Mouse (Mus musculus): ENCODE results near the gene Tdg.
A peak's percentile ranks its signal among the peaks of the same experiment; 100 is the strongest.
"Not testable (repeated sequence)": the region's sequence is repeated elsewhere in the genome, so short reads cannot be mapped to it uniquely, and the experiment has no call there.

The Tdg gene

GRCm38 (mm10) chr10:82629586-82630255, at the start of gene Tdg:
Tdg (plus strand) TSS chr10:82629828.
- DNase-seq, result peak; percentile 91

GRCm38 (mm10) chr10:82589673-82590072, 40.0 kb upstream of the Tdg start:
- DNase-seq, result not testable (repeated sequence)

GRCm38 (mm10) chr10:82594421-82594820, 35.2 kb upstream of the Tdg start:
- not testable (repeated sequence) for DNase-seq

GRCm38 (mm10) chr10:82622235-82622634, 7.4 kb upstream of the Tdg start:
- DNase-seq, result no peak

GRCm38 (mm10) chr10:82622671-82623552, 6.7 kb upstream of the Tdg start, which contains the start of gene 1190007I07Rik:
1190007I07Rik (minus strand) TSS chr10:82623228.
- peak; percentile 95 for DNase-seq

GRCm38 (mm10) chr10:82623553-82623932, 6.1 kb upstream of the Tdg start:
- DNase-seq, result not testable (repeated sequence)

GRCm38 (mm10) chr10:82629111-82629585, 480 bp upstream of the Tdg start:
- DNase-seq, result no peak

- no peak for DNase-seq
These were observed 869 bp downstream of the Tdg start for GRCm38 (mm10) chr10:82630497-82630896.

GRCm38 (mm10) chr10:82631133-82631532, 1.5 kb downstream of the Tdg start:
- DNase-seq, result no peak

GRCm38 (mm10) chr10:82632496-82633280, 3.1 kb downstream of the Tdg start:
- no peak for DNase-seq

GRCm38 (mm10) chr10:82634348-82634747, 4.7 kb downstream of the Tdg start:
- no peak for DNase-seq

GRCm38 (mm10) chr10:82636321-82636720, 6.7 kb downstream of the Tdg start:
- DNase-seq, result no peak

- no peak for DNase-seq
These were observed 9.5 kb downstream of the Tdg start for GRCm38 (mm10) chr10:82639032-82639698.

- DNase-seq, result no peak
These were observed 11.9 kb downstream of the Tdg start for GRCm38 (mm10) chr10:82641481-82641880.

- no peak for DNase-seq
These were observed 16.5 kb downstream of the Tdg start for GRCm38 (mm10) chr10:82646083-82646482.

- no peak for DNase-seq
These were observed 17.7 kb downstream of the Tdg start for GRCm38 (mm10) chr10:82647205-82647811.

- DNase-seq, result no peak
These were observed 21.6 kb downstream of the Tdg start for GRCm38 (mm10) chr10:82651221-82651620.

GRCm38 (mm10) chr10:82652625-82653024, 23.0 kb downstream of the Tdg start:
- DNase-seq, result no peak

- no peak for DNase-seq
These were observed 25.0 kb downstream of the Tdg start for GRCm38 (mm10) chr10:82654581-82654980.

- DNase-seq, result no peak
These were observed 32.2 kb downstream of the Tdg start for GRCm38 (mm10) chr10:82661820-82662219.

- no peak for DNase-seq
These were observed 32.8 kb downstream of the Tdg start for GRCm38 (mm10) chr10:82662267-82662990.
